23 mouse cellular contexts compared by ENCODE assay signal in genomic region chr14:27558794-27559491, GRCm38 (mm10). TPM values are rescaled to one million over a fixed set of nuclear protein-coding genes. Genes with fewer than 3 reads are reported as not detected.
DNase-seq lines count a peak whose midpoint lies in the region; ATAC-seq and TF ChIP-seq lines count a peak whose summit lies in the region.
"Had no signal": no experiment of that assay in that cellular context is flagged by ENCODE, and none has a peak within 500 bp of the region (broad histone marks: within the 10 kb centered on the region; RNA-seq: fewer than 3 reads in every experiment).

No protein-coding gene starts in this region.

- no peaks in the 10 kb centered on the region for H3K27me3 ChIP-seq in intestine, postnatal 0 days (replicated peaks; ENCODE audit: control insufficient read depth, insufficient read depth, low read length)
- no peaks in the 10 kb centered on the region for H3K27me3 ChIP-seq in intestine, embryonic 16.5 days (replicated peaks; ENCODE audit: control insufficient read depth, insufficient read depth, low read length)
- no peaks in the 10 kb centered on the region for H3K27me3 ChIP-seq in small intestine, adult 2 months (ENCODE audit: control insufficient read depth, insufficient read depth, low read length)
- H3K27me3 ChIP-seq in heart, embryonic 11.5 days (ENCODE audit: control insufficient read depth, insufficient read depth, low read length) = no peaks in the 10 kb centered on the region
- H3K27me3 ChIP-seq: embryonic facial prominence, embryonic 13.5 days; forebrain, embryonic 12.5 days; heart, embryonic 13.5 days; hindbrain, embryonic 12.5 days had no signal

- DNase-seq in urinary bladder, postnatal 14 days (ENCODE audit: low spot score) = peak; percentile 5
- DNase-seq in urinary bladder, postnatal 25 days (ENCODE audit: low spot score) = no peak
- DNase-seq in frontal cortex, adult 2 months (ENCODE audit: extremely low spot score in 1 of 2, low spot score in 1 of 2) = no peak
- DNase-seq: adrenal gland, postnatal 10 days; B cell, adult 2 months; cerebellum, adult 11 months; cerebellum, adult 8-10 months; cerebellum, postnatal 36 days; gastrocnemius, adult 2 months; gastrocnemius, postnatal 25 days; heart, postnatal 4 days had no signal

- no peak for TF ChIP-seq CTCF in intestine, postnatal 0 days (IDR thresholded peaks at IDR 0.05; ENCODE audit: low read depth)
- no peak for TF ChIP-seq CTCF in small intestine, adult 2 months (IDR thresholded peaks at IDR 0.05; ENCODE audit: extremely low read depth, insufficient read length, insufficient replicate concordance, low read depth, low read length)

- H3K36me3 ChIP-seq in intestine, postnatal 0 days (ENCODE audit: control insufficient read depth, insufficient read depth) = no peaks in the 10 kb centered on the region
- no peaks in the 10 kb centered on the region for H3K36me3 ChIP-seq in intestine, embryonic 16.5 days (ENCODE audit: control insufficient read depth, insufficient read depth, low read length)
- H3K36me3 ChIP-seq in small intestine, adult 2 months (ENCODE audit: control insufficient read depth, insufficient read depth, low read length) = no peaks in the 10 kb centered on the region
- H3K36me3 ChIP-seq in heart, embryonic 11.5 days (ENCODE audit: control insufficient read depth, insufficient read depth, low read length) = no peaks in the 10 kb centered on the region
- H3K36me3 ChIP-seq: embryonic facial prominence, embryonic 13.5 days; forebrain, embryonic 12.5 days; G1E; heart, embryonic 13.5 days; hindbrain, embryonic 12.5 days had no signal

- no peaks in the 10 kb centered on the region for H3K4me1 ChIP-seq in intestine, postnatal 0 days (replicated peaks; ENCODE audit: control insufficient read depth, insufficient read depth, low read length)
- no peaks in the 10 kb centered on the region for H3K4me1 ChIP-seq in intestine, embryonic 16.5 days (ENCODE audit: control insufficient read depth, insufficient read depth, low read length)
- peaks cover 3% of the 10 kb centered on the region; the same call in 1 of the 2 replicates for H3K4me1 ChIP-seq in small intestine, adult 2 months (ENCODE audit: control insufficient read depth, insufficient read depth, insufficient read length, low read length)
- no peaks in the 10 kb centered on the region for H3K4me1 ChIP-seq in heart, embryonic 11.5 days (ENCODE audit: control insufficient read depth, insufficient read depth, low read length)
- H3K4me1 ChIP-seq: embryonic facial prominence, embryonic 13.5 days; forebrain, embryonic 12.5 days; heart, embryonic 13.5 days; hindbrain, embryonic 12.5 days had no signal

- no peak overlapping the region for H3K9ac ChIP-seq in intestine, postnatal 0 days (ENCODE audit: low read depth, low read length)
- no peak overlapping the region for H3K9ac ChIP-seq in intestine, embryonic 16.5 days (ENCODE audit: low read depth, low read length)
- no peak overlapping the region for H3K9ac ChIP-seq in heart, embryonic 11.5 days (ENCODE audit: low read depth, low read length)
- H3K9ac ChIP-seq: embryonic facial prominence, embryonic 13.5 days; forebrain, embryonic 12.5 days; heart, embryonic 13.5 days; hindbrain, embryonic 12.5 days had no signal

- ATAC-seq in intestine, postnatal 0 days = peak; percentile 81
- ATAC-seq in intestine, embryonic 16.5 days = no peak
- ATAC-seq in heart, embryonic 11.5 days (replicated peaks; ENCODE audit: insufficient number of reproducible peaks, low FRiP score, low TSS enrichment) = no peak
- ATAC-seq: CD4-positive, CD25-positive, alpha-beta regulatory T cell, adult 4 months; forebrain, embryonic 16.5 days; hindbrain, postnatal 0 days had no signal

- WGBS in intestine, postnatal 0 days = 32% methylated on average over 3 of the region's 3 CpGs
- WGBS in intestine, embryonic 16.5 days = 51% methylated on average over 3 of the region's 3 CpGs
- WGBS in small intestine, adult 2 months = 16% methylated on average over 3 of the region's 3 CpGs
- WGBS in heart, embryonic 11.5 days (ENCODE audit: insufficient replicate concordance) = 56% methylated on average over 3 of the region's 3 CpGs

- no peak overlapping the region for H3K4me3 ChIP-seq in intestine, postnatal 0 days (ENCODE audit: low read depth, low read length)
- H3K4me3 ChIP-seq in intestine, embryonic 16.5 days (ENCODE audit: low read length) = no peak overlapping the region
- no peak overlapping the region for H3K4me3 ChIP-seq in small intestine, adult 2 months (ENCODE audit: low read depth, low read length)
- no peak overlapping the region for H3K4me3 ChIP-seq in heart, embryonic 11.5 days (ENCODE audit: low read depth, low read length)
- H3K4me3 ChIP-seq: embryonic facial prominence, embryonic 13.5 days; forebrain, embryonic 12.5 days; gastrocnemius, adult 2 months; heart, embryonic 13.5 days; hindbrain, embryonic 12.5 days had no signal

- no peak overlapping the region for H3K27ac ChIP-seq in intestine, postnatal 0 days (ENCODE audit: low read depth, low read length)
- H3K27ac ChIP-seq in intestine, embryonic 16.5 days (ENCODE audit: low read length) = no peak overlapping the region
- H3K27ac ChIP-seq in small intestine, adult 2 months (ENCODE audit: insufficient read depth, low read depth, low read length) = peak overlapping the region; percentile 59
- no peak overlapping the region for H3K27ac ChIP-seq in heart, embryonic 11.5 days (ENCODE audit: low read depth, low read length)
- H3K27ac ChIP-seq: embryonic facial prominence, embryonic 13.5 days; forebrain, embryonic 12.5 days; gastrocnemius, adult 2 months; heart, embryonic 13.5 days; hindbrain, embryonic 12.5 days; hindbrain, postnatal 0 days had no signal

- no peak overlapping the region for H3K4me2 ChIP-seq in intestine, postnatal 0 days (replicated peaks; ENCODE audit: low read depth)
- H3K4me2 ChIP-seq in intestine, embryonic 16.5 days (ENCODE audit: low read depth, low read length) = no peak overlapping the region
- no peak overlapping the region for H3K4me2 ChIP-seq in heart, embryonic 11.5 days
- H3K4me2 ChIP-seq: embryonic facial prominence, embryonic 13.5 days; forebrain, embryonic 12.5 days; heart, embryonic 13.5 days; hindbrain, embryonic 12.5 days had no signal

- H3K9me3 ChIP-seq in intestine, postnatal 0 days (ENCODE audit: control insufficient read depth) = no peaks in the 10 kb centered on the region
- H3K9me3 ChIP-seq in intestine, embryonic 16.5 days (ENCODE audit: control insufficient read depth, low read length) = no peaks in the 10 kb centered on the region
- H3K9me3 ChIP-seq in heart, embryonic 11.5 days (replicated peaks; ENCODE audit: control insufficient read depth, low read length) = no peaks in the 10 kb centered on the region
- H3K9me3 ChIP-seq: embryonic facial prominence, embryonic 13.5 days; forebrain, embryonic 12.5 days; hindbrain, embryonic 12.5 days had no signal

- TF ChIP-seq POLR2A in small intestine, adult 2 months (IDR thresholded peaks at IDR 0.05; ENCODE audit: low read depth, low read length) = no peak

RNA-seq across cellular contexts. Expression of gene Ccdc66, which starts 50.7 kb away (rescaled TPM):
- 2.7 and 4.0 TPM in 2 replicates for polyA plus RNA-seq in intestine, postnatal 0 days (2015; fragmentation: Nextera tagmentation; extraction: Ambion mirVana)
- 6.8 and 7.9 TPM in 2 replicates for polyA plus RNA-seq in intestine, embryonic 16.5 days (2015; fragmentation: Nextera tagmentation; extraction: Ambion mirVana)
- 0.22 and 0.34 TPM in 2 replicates for polyA plus RNA-seq in small intestine, adult 2 months (2012; rRNA removed)
- 11.9 and 14.1 TPM in 2 replicates for polyA plus RNA-seq in frontal cortex, adult 2 months (2012; rRNA removed)
- polyA plus RNA-seq in heart, embryonic 11.5 days (2014; fragmentation: Nextera tagmentation; extraction: Ambion mirVana) = 7.8 and 9.1 TPM in 2 replicates
